Mouse (Mus musculus) limb, embryonic 14.5 days (tissue): ENCODE results near the gene Rap1b. TPM values are rescaled to one million over a fixed set of nuclear protein-coding genes. Genes with fewer than 3 reads are reported as not detected.

Experiments used
- ATAC-seq: fragments of 200-750 bp; cut with Nextera tagmentation; 2 replicates; pipeline ENCODE4 v1.8.0; 2017; ENCODE audit warnings: low read depth, moderate number of reproducible peaks, moderate TSS enrichment; ENCODE audit not compliant: low FRiP score
- DNase-seq: peaks from one replicate; pipeline ENCODE4 v3.0.0-alpha.2; 2015; ENCODE audit warnings: low spot score
- H3K27ac ChIP-seq: fragments of 300-500 bp; sonication (generic); replicated peaks from 2 replicates; pipeline ENCODE4 v1.5.1; 2014; ENCODE audit warnings: low read depth, mild to moderate bottlenecking, low read length, moderate library complexity, mixed read lengths
- H3K27me3 ChIP-seq: fragments of 300-500 bp; sonication (generic); 2 replicates; pipeline ENCODE4 v1.6.1; 2014; ENCODE audit warnings: low read length, mixed read lengths; ENCODE audit not compliant: control insufficient read depth, insufficient read depth
- H3K36me3 ChIP-seq: fragments of 300-500 bp; sonication (generic); 2 replicates; pipeline ENCODE4 v1.6.1; 2014; ENCODE audit warnings: mild to moderate bottlenecking, low read length, moderate library complexity, mixed read lengths; ENCODE audit not compliant: control insufficient read depth, insufficient read depth
- H3K4me1 ChIP-seq: fragments of 300-500 bp; sonication (generic); 2 replicates; pipeline ENCODE4 v1.6.1; 2014; ENCODE audit warnings: antibody characterized with exemption, low read length, mixed read lengths; ENCODE audit not compliant: control insufficient read depth, insufficient read depth
- H3K4me2 ChIP-seq: fragments of 300-500 bp; sonication (generic); replicated peaks from 2 replicates; pipeline ENCODE4 v1.6.1; 2014; ENCODE audit warnings: low read depth, mild to moderate bottlenecking, low read length, moderate library complexity; ENCODE audit not compliant: severe bottlenecking
- H3K4me3 ChIP-seq: fragments of 300-500 bp; sonication (generic); replicated peaks from 2 replicates; pipeline ENCODE4 v1.5.1; 2014; ENCODE audit warnings: low read length
- H3K9ac ChIP-seq: fragments of 300-500 bp; sonication (generic); 2 replicates; pipeline ENCODE4 v1.6.1; 2014; ENCODE audit warnings: mild to moderate bottlenecking, low read depth, low read length, moderate library complexity; ENCODE audit not compliant: severe bottlenecking
- H3K9me3 ChIP-seq: fragments of 300-500 bp; sonication (generic); 2 replicates; pipeline ENCODE4 v1.6.1; 2016; ENCODE audit warnings: low read length; ENCODE audit not compliant: control insufficient read depth
- POLR2A ChIP-seq: fragments of 200-500 bp; IDR thresholded peaks from 2 replicates; pipeline ENCODE4 v1.8.0; 2012; ENCODE audit warnings: inconsistent platforms, mild to moderate bottlenecking, moderate library complexity, borderline replicate concordance; ENCODE audit not compliant: insufficient read depth, insufficient read length; ENCODE audit errors: extremely low read depth
- WGBS: fragments of 180-500 bp; shearing (Covaris S2); extraction: QIAGEN DNeasy Blood & Tissue Kit; methylation state at CpG from one replicate; pipeline ENCODE4 v1.1.7; 2014; 5-methylcytosine and 5-hydroxymethylcytosine counted together
- polyA plus RNA-seq, 2 experiments: library from polyadenylated mRNA; depleted of rRNA in 1 of 2; stranded (reverse) in 1 of 2; unstranded in 1 of 2; fragments of >200 nt; fragmentation: Nextera tagmentation in 1 of 2; extraction: Ambion mirVana in 1 of 2; gene quantifications; 2 replicates each; pipeline versions ENCODE4 v1.2.1 to v1.2.3; 2012 to 2014

Gene Rap1b
- polyA plus RNA-seq, 2 experiments: 94.9 to 190 TPM

DNA sequence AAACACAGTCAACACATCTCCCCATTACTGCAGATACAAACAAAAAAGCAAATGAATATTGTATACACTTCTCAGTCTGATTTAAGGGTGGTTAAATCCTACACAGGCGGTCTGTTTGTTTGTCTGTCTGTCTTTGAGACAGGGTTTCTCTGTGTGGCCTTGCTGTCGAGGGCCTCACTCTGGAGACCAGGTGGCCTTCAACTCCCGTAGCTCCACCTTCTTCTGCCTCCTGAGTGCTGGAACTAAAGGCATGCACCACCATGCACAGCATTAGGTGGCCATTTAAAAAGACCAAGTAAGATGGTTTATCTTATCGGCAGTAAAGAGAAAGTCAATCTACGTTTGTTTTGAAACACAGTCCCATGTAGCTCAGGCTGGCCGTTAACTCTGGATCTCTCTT, 22.5 kb downstream of the Rap1b start:
- no peak overlapping the region for H3K4me3 ChIP-seq
- no peaks in the 10 kb centered on the region for H3K9me3 ChIP-seq
- DNase-seq: no peak
- ATAC-seq: no peak
- H3K36me3 ChIP-seq: peaks cover 55% of the 10 kb centered on the region
- H3K4me2 ChIP-seq: no peak overlapping the region
- 85% methylated on average over 6 of the region's 6 CpGs for WGBS
- H3K9ac ChIP-seq: no peak overlapping the region
- peaks cover 12% of the 10 kb centered on the region; the same call in 1 of the 2 replicates for H3K4me1 ChIP-seq
- H3K27me3 ChIP-seq: no peaks in the 10 kb centered on the region
- no peak overlapping the region for H3K27ac ChIP-seq
- no peak for TF ChIP-seq POLR2A

DNA sequence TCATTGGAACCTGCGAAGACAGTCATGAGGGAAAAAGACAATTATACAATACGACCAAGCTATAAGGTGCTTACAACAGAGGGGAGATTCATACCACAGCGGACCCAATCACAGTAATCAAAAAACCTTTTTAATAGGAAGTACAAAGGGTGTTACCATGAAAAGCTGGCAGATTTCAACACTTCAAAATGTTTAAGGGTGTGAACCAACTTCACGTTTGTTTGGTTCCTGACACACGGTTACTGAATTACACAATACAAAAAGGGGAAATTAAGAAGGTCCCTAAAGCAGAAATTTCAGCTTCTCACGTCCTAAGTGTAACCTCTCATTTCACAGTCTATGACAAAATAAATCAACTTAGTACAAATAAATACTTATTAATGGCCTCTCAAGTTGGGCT, 27.2 kb downstream of the Rap1b start:
- H3K9me3 ChIP-seq: no peaks in the 10 kb centered on the region
- H3K9ac ChIP-seq: no peak overlapping the region
- 85% methylated on average over 6 of the region's 6 CpGs for WGBS
- no peak for DNase-seq
- no peaks in the 10 kb centered on the region for H3K4me1 ChIP-seq
- TF ChIP-seq POLR2A: no peak
- H3K4me2 ChIP-seq: no peak overlapping the region
- H3K36me3 ChIP-seq: peaks cover 85% of the 10 kb centered on the region
- no peaks in the 10 kb centered on the region for H3K27me3 ChIP-seq
- no peak overlapping the region for H3K4me3 ChIP-seq
- H3K27ac ChIP-seq: no peak overlapping the region
- ATAC-seq: no peak

GRCm38 (mm10) chr10:117816721-117817120, 29.1 kb downstream of the Rap1b start:
- Histone ChIP-seq H3K4me2 (no peak overlapping the region), H3K36me3 (peaks cover 79% of the 10 kb centered on the region), H3K27me3 (no peaks in the 10 kb centered on the region), H3K4me3 (no peak overlapping the region), H3K9ac (no peak overlapping the region), H3K9me3 (no peaks in the 10 kb centered on the region), H3K4me1 (no peaks in the 10 kb centered on the region), H3K27ac (no peak overlapping the region)
- WGBS: 92% methylated on average over 6 of the region's 6 CpGs
- ATAC-seq: no peak
- TF ChIP-seq POLR2A: no peak
- no peak for DNase-seq

DNA sequence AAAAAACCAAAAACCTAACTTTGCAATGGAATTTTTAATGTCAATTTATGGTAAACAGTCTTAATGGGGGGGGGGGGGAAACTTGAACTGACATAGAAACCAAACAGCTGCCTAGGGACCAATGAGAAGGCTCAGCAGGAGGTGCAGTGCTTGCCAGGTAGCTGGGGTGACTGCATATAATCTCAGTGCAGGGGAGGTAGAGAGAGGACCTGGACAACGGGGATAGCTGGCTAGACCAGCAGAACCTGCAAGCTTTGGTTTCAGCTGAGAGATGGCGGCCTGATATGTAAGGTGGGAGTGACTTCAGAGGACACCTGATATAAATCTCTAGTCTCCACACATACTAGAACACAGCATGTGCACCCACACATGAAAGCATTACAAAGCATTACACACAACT, 33.3 kb downstream of the Rap1b start:
- H3K9me3 ChIP-seq: no peaks in the 10 kb centered on the region
- no peak overlapping the region for H3K4me3 ChIP-seq
- no peak overlapping the region for H3K4me2 ChIP-seq
- WGBS: 78% methylated on average over 2 of the region's 2 CpGs
- H3K4me1 ChIP-seq: peaks cover 6% of the 10 kb centered on the region; the same call in 1 of the 2 replicates
- H3K36me3 ChIP-seq: peaks cover 52% of the 10 kb centered on the region
- H3K9ac ChIP-seq: no peak overlapping the region
- no peaks in the 10 kb centered on the region for H3K27me3 ChIP-seq
- no peak overlapping the region for H3K27ac ChIP-seq
- DNase-seq: no peak
- TF ChIP-seq POLR2A: no peak
- no peak for ATAC-seq

GRCm38 (mm10) chr10:117811555-117811954, 34.3 kb downstream of the Rap1b start:
- Histone ChIP-seq H3K36me3 (peaks cover 44% of the 10 kb centered on the region), H3K9me3 (no peaks in the 10 kb centered on the region), H3K4me3 (no peak overlapping the region), H3K27me3 (no peaks in the 10 kb centered on the region), H3K4me2 (no peak overlapping the region), H3K4me1 (peaks cover 6% of the 10 kb centered on the region; the same call in 1 of the 2 replicates), H3K9ac (no peak overlapping the region), H3K27ac (no peak overlapping the region)
- TF ChIP-seq POLR2A: no peak
- 94% methylated on average over 8 of the region's 8 CpGs for WGBS
- ATAC-seq (no peak), DNase-seq (no peak)

DNA sequence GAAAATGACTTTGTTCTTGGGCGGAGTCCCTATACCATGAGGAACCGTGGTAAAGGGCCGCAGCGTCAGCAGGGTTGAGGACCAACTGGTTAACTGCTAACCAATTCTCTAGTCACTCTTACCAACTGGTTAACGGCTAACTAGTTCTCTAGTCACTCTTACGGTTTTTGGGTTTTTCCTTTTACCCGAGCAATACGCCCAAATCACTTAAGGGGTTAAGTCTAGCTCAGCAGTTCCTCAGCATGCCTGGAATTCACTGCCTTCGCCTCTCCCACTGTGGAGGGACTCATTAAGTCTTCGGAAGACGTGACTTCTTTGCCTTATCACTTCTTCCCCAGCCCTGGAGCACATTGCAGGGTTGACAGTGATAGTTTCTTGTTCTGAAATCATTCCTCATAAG, 35.3 kb downstream of the Rap1b start:
- no peak overlapping the region for H3K27ac ChIP-seq
- H3K9ac ChIP-seq: no peak overlapping the region
- H3K36me3 ChIP-seq: peaks cover 33% of the 10 kb centered on the region
- no peak overlapping the region for H3K4me3 ChIP-seq
- no peak for ATAC-seq
- no peak for DNase-seq
- no peaks in the 10 kb centered on the region for H3K9me3 ChIP-seq
- H3K4me2 ChIP-seq: no peak overlapping the region
- TF ChIP-seq POLR2A: no peak
- H3K4me1 ChIP-seq: peaks cover 6% of the 10 kb centered on the region; the same call in 1 of the 2 replicates
- no peaks in the 10 kb centered on the region for H3K27me3 ChIP-seq
- WGBS: 82% methylated on average over 11 of the region's 11 CpGs
